Mouse (Mus musculus): Measurements from ENCODE around the gene Vmn1r86. TPM values are rescaled to one million over a fixed set of nuclear protein-coding genes. Genes with fewer than 3 reads are reported as not detected.

Gene Vmn1r86
- polyA plus RNA-seq (2015; fragmentation: Nextera tagmentation; extraction: Ambion mirVana): not detected in 2 replicates

GRCm38 (mm10) chr7:13119817-13120216, at the start of gene Vmn1r86:
TSS of gene Vmn1r86 (minus strand) at chr7:13119917.

GRCm38 (mm10) chr7:13159268-13159667, 39.6 kb upstream of the Vmn1r86 start, which contains the start of gene Vmn1r88:
TSS of gene Vmn1r88 (plus strand) at chr7:13159568.

GRCm38 (mm10) chr7:13140057-13140456, 20.3 kb upstream of the Vmn1r86 start, which contains the start of gene Vmn1r87:
TSS of gene Vmn1r87 (minus strand) at chr7:13140157.

GRCm38 (mm10) chr7:13095073-13095472, 24.6 kb downstream of the Vmn1r86 start, which contains the start of gene Vmn1r85:
TSS of gene Vmn1r85 (minus strand) at chr7:13095173.

GRCm38 (mm10) chr7:13054287-13055010, 65.3 kb downstream of the Vmn1r86 start, which contains the start of gene Mzf1:
TSS of gene Mzf1 (minus strand) at chr7:13054764.

Other genes with a start within 250 kb of the Vmn1r86 start
- 1.7 and 2.3 TPM in 2 replicates for gene Zfp128, start 238.7 kb downstream of the Vmn1r86 start, polyA plus RNA-seq (2015; fragmentation: Nextera tagmentation; extraction: Ambion mirVana)
- 6.5 and 6.6 TPM in 2 replicates for gene Zscan22, start 222.1 kb downstream of the Vmn1r86 start, polyA plus RNA-seq (2015; fragmentation: Nextera tagmentation; extraction: Ambion mirVana)
- gene Rps5, start 197.6 kb downstream of the Vmn1r86 start, polyA plus RNA-seq (2015; fragmentation: Nextera tagmentation; extraction: Ambion mirVana): 865 and 1,106 TPM in 2 replicates
- 0.08 and 0.30 TPM in 2 replicates for gene Rnf225, start 192.5 kb downstream of the Vmn1r86 start, polyA plus RNA-seq (2015; fragmentation: Nextera tagmentation; extraction: Ambion mirVana)
- gene Zfp324, start 154.1 kb downstream of the Vmn1r86 start, polyA plus RNA-seq (2015; fragmentation: Nextera tagmentation; extraction: Ambion mirVana): 6.2 and 7.5 TPM in 2 replicates
- gene Zfp446, start 142.1 kb downstream of the Vmn1r86 start, polyA plus RNA-seq (2015; fragmentation: Nextera tagmentation; extraction: Ambion mirVana): 3.8 and 6.0 TPM in 2 replicates
- gene Slc27a5, start 121.7 kb downstream of the Vmn1r86 start, polyA plus RNA-seq (2015; fragmentation: Nextera tagmentation; extraction: Ambion mirVana): 1.9 and 3.0 TPM in 2 replicates
- gene Trim28, start 120.8 kb downstream of the Vmn1r86 start, polyA plus RNA-seq (2015; fragmentation: Nextera tagmentation; extraction: Ambion mirVana): 104 and 137 TPM in 2 replicates
- 9.3 and 12.6 TPM in 2 replicates for gene Zbtb45, start 109.9 kb downstream of the Vmn1r86 start, polyA plus RNA-seq (2015; fragmentation: Nextera tagmentation; extraction: Ambion mirVana)
- gene Chmp2a, start 85.1 kb downstream of the Vmn1r86 start, polyA plus RNA-seq (2015; fragmentation: Nextera tagmentation; extraction: Ambion mirVana): 265 and 267 TPM in 2 replicates
- 103 and 124 TPM in 2 replicates for gene Ube2m, start 81.6 kb downstream of the Vmn1r86 start, polyA plus RNA-seq (2015; fragmentation: Nextera tagmentation; extraction: Ambion mirVana)
- 1.7 and 2.9 TPM in 2 replicates for gene Mzf1, start 65.2 kb downstream of the Vmn1r86 start, polyA plus RNA-seq (2015; fragmentation: Nextera tagmentation; extraction: Ambion mirVana)
- gene Vmn1r85, start 24.7 kb downstream of the Vmn1r86 start, polyA plus RNA-seq (2015; fragmentation: Nextera tagmentation; extraction: Ambion mirVana): not detected in 2 replicates
- not detected in 2 replicates for gene Vmn1r87, start 20.2 kb upstream of the Vmn1r86 start, polyA plus RNA-seq (2015; fragmentation: Nextera tagmentation; extraction: Ambion mirVana)
- not detected in 2 replicates for gene Vmn1r88, start 39.7 kb upstream of the Vmn1r86 start, polyA plus RNA-seq (2015; fragmentation: Nextera tagmentation; extraction: Ambion mirVana)
- not detected in 2 replicates for gene Vmn1r89, start 93.1 kb upstream of the Vmn1r86 start, polyA plus RNA-seq (2015; fragmentation: Nextera tagmentation; extraction: Ambion mirVana)
- 30.4 and 36.7 TPM in 2 replicates for gene Lig1, start 157.4 kb upstream of the Vmn1r86 start, polyA plus RNA-seq (2015; fragmentation: Nextera tagmentation; extraction: Ambion mirVana)
- 3.6 and 4.8 TPM in 2 replicates for gene Zswim9, start 158.8 kb upstream of the Vmn1r86 start, polyA plus RNA-seq (2015; fragmentation: Nextera tagmentation; extraction: Ambion mirVana)
- gene Pla2g4c, start 204.7 kb upstream of the Vmn1r86 start, polyA plus RNA-seq (2015; fragmentation: Nextera tagmentation; extraction: Ambion mirVana): 0.11 and 0.52 TPM in 2 replicates